In the genomic region with DNA sequence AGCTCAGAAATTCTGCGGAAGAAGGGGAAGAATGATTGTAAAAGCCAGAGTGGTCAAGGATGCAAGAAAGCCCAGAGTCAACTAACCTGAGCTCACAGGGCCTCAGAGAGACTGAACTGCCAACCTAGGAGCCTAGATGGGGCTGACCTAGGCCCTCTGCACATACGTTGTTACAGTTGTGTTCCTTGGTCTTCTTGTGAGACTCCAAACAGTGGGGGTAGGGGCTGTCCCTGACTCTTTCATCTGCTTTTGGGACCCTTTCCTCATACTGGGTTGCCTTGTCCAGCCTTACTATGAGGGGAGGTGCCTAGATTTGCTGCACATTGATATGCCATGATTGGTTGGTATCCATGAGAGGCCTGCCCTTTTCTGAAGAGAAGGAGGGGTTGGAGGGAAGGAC, we compare ENCODE assay signal across 22 mouse cellular contexts. TPM values are rescaled to one million over a fixed set of nuclear protein-coding genes. Genes with fewer than 3 reads are reported as not detected.
DNase-seq lines count a peak whose midpoint lies in the region; ATAC-seq and TF ChIP-seq lines count a peak whose summit lies in the region.
"Had no signal": no experiment of that assay in that cellular context is flagged by ENCODE, and none has a peak within 500 bp of the region (broad histone marks: within the 10 kb centered on the region; RNA-seq: fewer than 3 reads in every experiment).

No protein-coding gene starts in this region.

- H3K9me3 ChIP-seq in heart, embryonic 10.5 days = no peaks in the 10 kb centered on the region
- H3K9me3 ChIP-seq in liver, embryonic 11.5 days (ENCODE audit: control insufficient read depth, low read length) = no peaks in the 10 kb centered on the region
- H3K9me3 ChIP-seq in embryonic facial prominence, embryonic 10.5 days = no peaks in the 10 kb centered on the region
- H3K9me3 ChIP-seq: embryonic facial prominence, embryonic 12.5 days; embryonic facial prominence, embryonic 15.5 days; G1E; hindbrain, embryonic 12.5 days; hindbrain, embryonic 15.5 days had no signal

- no peak overlapping the region for H3K4me3 ChIP-seq in heart, embryonic 10.5 days
- H3K4me3 ChIP-seq in liver, adult 2 months (ENCODE audit: insufficient read depth, low read depth, low read length) = no peak overlapping the region
- H3K4me3 ChIP-seq in liver, embryonic 11.5 days (ENCODE audit: low read depth, low read length) = no peak overlapping the region
- H3K4me3 ChIP-seq in embryonic facial prominence, embryonic 10.5 days = no peak overlapping the region
- H3K4me3 ChIP-seq: embryonic facial prominence, embryonic 12.5 days; embryonic facial prominence, embryonic 15.5 days; hindbrain, embryonic 12.5 days; hindbrain, embryonic 15.5 days had no signal

- no peaks in the 10 kb centered on the region for H3K27me3 ChIP-seq in heart, embryonic 10.5 days (ENCODE audit: insufficient read depth, poor library complexity, severe bottlenecking)
- no peaks in the 10 kb centered on the region for H3K27me3 ChIP-seq in liver, adult 2 months (ENCODE audit: control insufficient read depth, insufficient read depth, low read length)
- H3K27me3 ChIP-seq in liver, embryonic 11.5 days (replicated peaks; ENCODE audit: control insufficient read depth, insufficient read depth, low read length) = no peaks in the 10 kb centered on the region
- no peaks in the 10 kb centered on the region for H3K27me3 ChIP-seq in embryonic facial prominence, embryonic 10.5 days (replicated peaks; ENCODE audit: low read depth, poor library complexity, severe bottlenecking)
- H3K27me3 ChIP-seq: embryonic facial prominence, embryonic 12.5 days; embryonic facial prominence, embryonic 15.5 days; hindbrain, embryonic 12.5 days; hindbrain, embryonic 15.5 days; Patski had no signal

- H3K36me3 ChIP-seq in heart, embryonic 10.5 days = no peaks in the 10 kb centered on the region
- no peaks in the 10 kb centered on the region for H3K36me3 ChIP-seq in liver, adult 2 months (ENCODE audit: control insufficient read depth, insufficient read depth, low read length)
- H3K36me3 ChIP-seq in liver, embryonic 11.5 days (ENCODE audit: control insufficient read depth, insufficient read depth, low read length) = no peaks in the 10 kb centered on the region
- no peaks in the 10 kb centered on the region for H3K36me3 ChIP-seq in embryonic facial prominence, embryonic 10.5 days (replicated peaks)
- H3K36me3 ChIP-seq: embryonic facial prominence, embryonic 12.5 days; embryonic facial prominence, embryonic 15.5 days; G1E; hindbrain, embryonic 12.5 days; hindbrain, embryonic 15.5 days had no signal

- DNase-seq in heart, adult 11 months = peak; percentile 76
- no peak for DNase-seq in heart, embryonic 10.5 days (ENCODE audit: low spot score)
- DNase-seq in liver, adult 2 months (ENCODE audit: extremely low read depth, low read depth, low spot score) = no peak
- no peak for DNase-seq in liver, embryonic 11.5 days (ENCODE audit: low spot score)
- no peak for DNase-seq in embryonic facial prominence, embryonic 10.5 days (ENCODE audit: low spot score)
- DNase-seq in spleen, postnatal 4 days (ENCODE audit: low spot score in 2 of 2) = no peak
- DNase-seq: adrenal gland, postnatal 10 days; adrenal gland, postnatal 36 days; B cell, adult 2 months; cerebellum, adult 18-20 months; cerebellum, adult 9-10 months; cerebellum, postnatal 14 days; forebrain, postnatal 0 days; gastrocnemius, postnatal 36 days had no signal

- peaks cover 52% of the 10 kb centered on the region for H3K4me1 ChIP-seq in heart, embryonic 10.5 days
- H3K4me1 ChIP-seq in liver, adult 2 months (ENCODE audit: control insufficient read depth, insufficient read depth, low read length) = peaks cover 28% of the 10 kb centered on the region
- peaks cover 3% of the 10 kb centered on the region for H3K4me1 ChIP-seq in liver, embryonic 11.5 days (replicated peaks; ENCODE audit: control insufficient read depth, insufficient read depth, low read length)
- H3K4me1 ChIP-seq in embryonic facial prominence, embryonic 10.5 days = peaks cover 89% of the 10 kb centered on the region

- TF ChIP-seq CTCF in liver, adult 2 months (IDR thresholded peaks at IDR 0.05; ENCODE audit: low read depth, low read length) = no peak

- no peak for TF ChIP-seq POLR2A in liver, adult 2 months (IDR thresholded peaks at IDR 0.05; ENCODE audit: extremely low read depth, insufficient read depth, low read length)

- no peak overlapping the region for H3K9ac ChIP-seq in liver, adult 2 months (ENCODE audit: low read depth, low read length)
- H3K9ac ChIP-seq in liver, embryonic 11.5 days (ENCODE audit: low read depth, low read length) = no peak overlapping the region
- H3K9ac ChIP-seq: embryonic facial prominence, embryonic 12.5 days; embryonic facial prominence, embryonic 15.5 days; forebrain, postnatal 0 days; hindbrain, embryonic 12.5 days; hindbrain, embryonic 15.5 days had no signal

- 81% methylated on average over 2 of the region's 2 CpGs for WGBS in heart, embryonic 10.5 days
- 94% methylated on average over 2 of the region's 2 CpGs for WGBS in liver, adult 2 months
- WGBS in liver, embryonic 11.5 days = 81% methylated on average over 2 of the region's 2 CpGs
- 89% methylated on average over 2 of the region's 2 CpGs for WGBS in embryonic facial prominence, embryonic 10.5 days

- no peak for ATAC-seq in liver, embryonic 11.5 days (replicated peaks; ENCODE audit: low FRiP score)
- ATAC-seq: forebrain, embryonic 14.5 days; forebrain, postnatal 0 days; Patski had no signal

- peaks cover 48% of the 10 kb centered on the region for H3K79me2 ChIP-seq in liver, adult 2 months (ENCODE audit: control insufficient read depth, insufficient read depth, low read length)

- H3K27ac ChIP-seq in heart, embryonic 10.5 days = no peak overlapping the region
- H3K27ac ChIP-seq in liver, adult 2 months (replicated peaks; ENCODE audit: insufficient read depth, low read depth, low read length) = peak overlapping the region; percentile 35
- no peak overlapping the region for H3K27ac ChIP-seq in liver, embryonic 11.5 days (ENCODE audit: low read depth, low read length)
- H3K27ac ChIP-seq in embryonic facial prominence, embryonic 10.5 days (replicated peaks) = peak overlapping the region; percentile 24; the same call in 1 of the 2 replicates
- H3K27ac ChIP-seq: embryonic facial prominence, embryonic 12.5 days; embryonic facial prominence, embryonic 15.5 days; hindbrain, embryonic 12.5 days; hindbrain, embryonic 15.5 days had no signal

- no peak overlapping the region for H3K4me2 ChIP-seq in liver, embryonic 11.5 days
- H3K4me2 ChIP-seq: embryonic facial prominence, embryonic 12.5 days; embryonic facial prominence, embryonic 15.5 days; heart, embryonic 11.5 days; hindbrain, embryonic 12.5 days; hindbrain, embryonic 15.5 days had no signal

RNA-seq across cellular contexts. Expression of a gene that starts 56.0 kb away (rescaled TPM):
- 76.2 and 96.5 TPM in 2 replicates for polyA plus RNA-seq in heart, embryonic 10.5 days (2016; fragmentation: Nextera tagmentation; extraction: Ambion mirVana)
- 17.4 and 21.6 TPM in 2 replicates for total RNA-seq in liver, adult 2 months (2014; rRNA removed)
- 18.2 and 21.5 TPM in 2 replicates for polyA plus RNA-seq in liver, adult 2 months (2012; rRNA removed)
- 24.3 and 26.6 TPM in 2 replicates for polyA plus RNA-seq in liver, embryonic 11.5 days (2014; fragmentation: Nextera tagmentation; extraction: Ambion mirVana)
- polyA plus RNA-seq in embryonic facial prominence, embryonic 10.5 days (2016; fragmentation: Nextera tagmentation; extraction: Ambion mirVana) = 60.7 and 61.9 TPM in 2 replicates

Comparison
In these comparisons a context has a peak if more than half of its experiments do, and no peak if none do; other contexts are left out.
1. H3K27ac ChIP-seq: peak in liver, adult 2 months (single experiment) and embryonic facial prominence, embryonic 10.5 days (single experiment); none in heart, embryonic 10.5 days (single experiment) and liver, embryonic 11.5 days (single experiment).